Mouse (Mus musculus) thymus, postnatal 10 days (tissue): Measurements from ENCODE around the gene Borcs5.

ENCODE experiments used
- DNase-seq, 2 experiments: peaks; one replicate each; pipeline ENCODE4 v3.0.0; 2021; ENCODE audit warnings: low spot score in 2 of 2

Borcs5 gene

DNA sequence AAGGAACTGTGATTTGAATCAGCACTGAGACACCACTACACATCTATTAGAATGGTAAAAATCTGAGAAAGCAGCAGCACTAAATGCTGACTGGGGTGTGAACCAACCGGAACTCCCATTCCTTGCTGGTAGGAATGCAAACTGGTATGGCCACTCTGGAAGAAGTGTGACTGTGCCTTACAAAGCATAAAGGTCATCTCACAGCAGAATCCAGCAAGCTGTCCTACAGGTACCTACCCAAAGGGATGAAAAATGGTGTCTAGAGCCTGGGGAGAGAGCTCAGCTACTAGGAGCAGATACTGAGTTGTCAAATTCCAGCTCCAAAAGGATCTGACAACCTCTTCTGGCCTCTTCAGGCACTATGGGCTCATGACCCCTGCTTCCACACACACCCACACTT lies 12.7 kb upstream of the Borcs5 start:
- DNase-seq: no peak

- DNase-seq: no peak
These were observed 8.9 kb upstream of the Borcs5 start for GRCm38 (mm10) chr6:134630447-134630846.

GRCm38 (mm10) chr6:134631947-134632687 lies 7.2 kb upstream of the Borcs5 start, which contains the start of gene Mansc1:
Mansc1 (minus strand) TSS chr6:134632488.
- peak; percentile 16 to 46 for DNase-seq

DNA sequence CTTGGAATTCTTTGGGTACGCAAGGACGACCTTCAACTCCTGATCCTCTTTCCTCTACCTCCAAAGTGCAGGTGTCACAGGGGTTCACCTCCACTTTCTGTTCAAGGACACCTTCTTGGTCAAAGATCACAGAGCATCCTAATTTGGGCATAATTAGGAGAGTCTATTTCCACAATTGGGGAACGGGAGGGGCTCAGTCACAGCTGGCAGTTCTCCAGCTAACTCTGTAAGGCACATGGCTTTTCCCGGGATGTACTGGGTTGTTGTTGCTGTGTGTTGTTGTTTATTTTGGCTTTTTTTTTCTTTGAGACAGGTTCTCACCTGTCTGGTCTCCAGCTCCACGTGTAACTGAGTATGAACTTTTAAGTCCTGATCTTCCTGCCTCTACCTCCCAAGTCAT lies 6.6 kb upstream of the Borcs5 start:
- DNase-seq: no peak

- DNase-seq: no peak
These were observed 5.8 kb upstream of the Borcs5 start for GRCm38 (mm10) chr6:134633553-134633952.

DNA sequence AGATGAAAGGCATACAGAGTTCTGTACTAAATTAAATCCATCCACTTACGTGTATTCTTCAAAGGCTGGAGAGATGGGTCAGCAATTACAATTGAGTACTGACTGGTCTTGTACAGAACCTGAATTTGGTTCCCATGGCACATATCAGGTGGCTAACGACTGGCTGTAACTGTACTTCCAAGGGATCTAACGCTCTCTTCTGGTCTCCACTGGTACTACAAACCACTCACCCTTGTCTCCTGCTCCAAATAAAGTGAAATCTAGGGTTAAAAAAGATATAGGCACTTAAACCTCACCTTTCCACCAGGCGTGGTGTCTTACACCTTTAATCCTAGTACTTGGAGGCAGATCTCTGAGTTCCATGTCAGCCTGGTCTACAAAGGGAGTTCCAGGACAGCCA lies 2.8 kb upstream of the Borcs5 start:
- DNase-seq: no peak

- DNase-seq: no peak
These were observed 590 bp downstream of the Borcs5 start for GRCm38 (mm10) chr6:134639900-134640299.

GRCm38 (mm10) chr6:134640485-134641475 lies 1.5 kb downstream of the Borcs5 start:
- DNase-seq: peak; percentile 89 to 93

DNA sequence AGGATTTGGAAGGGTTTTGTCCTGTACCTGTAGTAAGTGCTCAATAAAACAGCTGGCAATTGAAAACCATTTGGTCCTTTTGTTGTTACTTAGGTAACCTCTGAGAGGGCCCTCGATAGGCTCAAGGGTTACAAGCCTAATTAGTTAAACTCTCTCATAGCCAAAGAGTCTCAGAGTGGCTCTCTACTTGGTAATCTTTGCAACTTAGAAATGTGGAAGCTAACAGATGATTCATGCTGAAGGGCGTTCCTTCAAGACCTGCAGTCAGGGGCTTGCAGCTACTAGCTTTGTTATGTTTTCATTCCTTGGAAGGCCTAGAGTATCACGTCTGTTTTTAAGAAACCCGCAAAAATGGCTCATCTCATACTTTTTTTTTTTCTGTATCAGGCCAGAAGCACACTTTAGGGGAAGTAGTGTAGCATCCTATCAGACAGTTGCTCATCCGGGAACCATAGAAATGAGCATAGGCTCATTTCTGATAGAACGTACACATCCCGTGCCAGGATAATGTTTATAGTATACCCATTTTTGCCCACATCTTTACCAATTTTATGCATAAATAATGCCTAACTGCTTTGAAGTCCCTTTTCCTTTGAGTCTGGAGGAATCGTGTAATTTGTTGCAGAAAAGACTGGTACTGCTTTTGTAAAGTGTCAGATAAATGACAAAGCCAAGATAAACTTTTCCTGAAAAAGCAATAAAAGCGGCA lies 2.6 kb downstream of the Borcs5 start:
- DNase-seq: no peak

GRCm38 (mm10) chr6:134643296-134643695 lies 4.0 kb downstream of the Borcs5 start:
- no peak for DNase-seq

GRCm38 (mm10) chr6:134646835-134647234 lies 7.5 kb downstream of the Borcs5 start:
- no peak for DNase-seq

- no peak for DNase-seq
These were observed 8.3 kb downstream of the Borcs5 start for GRCm38 (mm10) chr6:134647621-134648020.

GRCm38 (mm10) chr6:134648356-134648755 lies 9.0 kb downstream of the Borcs5 start:
- no peak for DNase-seq

- no peak for DNase-seq
These were observed 17.2 kb downstream of the Borcs5 start for GRCm38 (mm10) chr6:134656527-134656926.

DNA sequence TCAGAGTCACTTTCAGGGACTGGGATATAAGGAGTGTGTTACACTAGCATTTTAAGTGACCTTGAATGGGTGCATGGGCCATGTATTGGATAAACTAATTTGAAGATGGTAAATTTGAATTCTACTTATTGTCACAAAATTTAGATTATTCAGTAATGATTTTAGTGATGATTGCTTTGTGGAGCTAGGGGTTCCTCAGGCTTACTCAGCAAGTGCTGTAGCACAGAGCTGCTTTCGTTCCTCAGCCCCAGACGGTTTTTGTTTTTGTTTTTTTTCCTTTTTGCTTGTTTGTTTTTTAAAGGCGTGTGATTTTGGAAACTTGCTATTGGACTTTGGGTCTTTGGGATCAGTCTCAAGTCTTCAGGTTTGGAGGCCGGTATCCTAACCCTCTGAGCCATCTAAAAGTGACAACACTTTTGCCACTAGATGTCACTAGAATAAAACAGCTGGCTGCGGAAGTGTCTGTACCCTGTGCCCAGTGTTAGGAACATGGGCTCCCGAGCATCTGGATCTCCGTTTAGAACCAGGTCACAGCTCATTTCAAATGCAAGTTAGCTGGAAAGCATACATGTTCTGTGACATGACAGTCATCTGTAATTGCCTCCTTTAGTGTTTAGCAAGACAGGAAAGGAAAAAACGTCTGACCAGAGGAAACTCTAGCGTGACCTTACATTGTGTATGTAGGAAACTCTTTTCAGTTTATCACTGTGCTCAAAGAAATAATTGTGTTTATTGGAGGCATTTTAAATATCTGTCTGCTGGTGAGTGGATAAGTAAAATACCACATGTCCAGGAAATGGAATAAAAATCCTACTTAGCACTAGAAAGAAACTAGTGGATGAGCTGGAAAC lies 20.0 kb downstream of the Borcs5 start:
- peak; percentile 7 to 55 for DNase-seq

- DNase-seq: no peak
These were observed 21.6 kb downstream of the Borcs5 start for GRCm38 (mm10) chr6:134660714-134661406.

DNA sequence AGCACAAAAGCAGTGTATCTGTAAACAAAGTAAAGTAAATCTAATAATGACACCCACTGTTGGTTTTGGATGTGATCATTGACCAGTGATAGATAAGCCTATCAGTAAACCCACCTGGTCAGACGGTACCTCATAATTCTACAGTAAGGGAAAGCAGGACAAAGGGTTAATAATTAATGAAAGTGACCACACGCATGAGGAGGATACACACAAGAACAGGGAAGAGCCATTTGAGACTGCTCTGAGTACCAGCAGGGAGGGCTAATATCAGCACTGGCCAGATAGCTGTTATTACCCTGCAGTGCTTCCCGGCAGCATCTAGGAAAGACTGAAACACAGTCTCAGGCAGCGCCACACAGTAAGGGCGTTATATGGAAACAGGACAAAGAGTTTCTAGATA lies 25.3 kb downstream of the Borcs5 start:
- no peak for DNase-seq

GRCm38 (mm10) chr6:134665817-134666216 lies 26.5 kb downstream of the Borcs5 start:
- no peak for DNase-seq

- no peak for DNase-seq
These were observed 29.2 kb downstream of the Borcs5 start for GRCm38 (mm10) chr6:134668519-134668918.

DNA sequence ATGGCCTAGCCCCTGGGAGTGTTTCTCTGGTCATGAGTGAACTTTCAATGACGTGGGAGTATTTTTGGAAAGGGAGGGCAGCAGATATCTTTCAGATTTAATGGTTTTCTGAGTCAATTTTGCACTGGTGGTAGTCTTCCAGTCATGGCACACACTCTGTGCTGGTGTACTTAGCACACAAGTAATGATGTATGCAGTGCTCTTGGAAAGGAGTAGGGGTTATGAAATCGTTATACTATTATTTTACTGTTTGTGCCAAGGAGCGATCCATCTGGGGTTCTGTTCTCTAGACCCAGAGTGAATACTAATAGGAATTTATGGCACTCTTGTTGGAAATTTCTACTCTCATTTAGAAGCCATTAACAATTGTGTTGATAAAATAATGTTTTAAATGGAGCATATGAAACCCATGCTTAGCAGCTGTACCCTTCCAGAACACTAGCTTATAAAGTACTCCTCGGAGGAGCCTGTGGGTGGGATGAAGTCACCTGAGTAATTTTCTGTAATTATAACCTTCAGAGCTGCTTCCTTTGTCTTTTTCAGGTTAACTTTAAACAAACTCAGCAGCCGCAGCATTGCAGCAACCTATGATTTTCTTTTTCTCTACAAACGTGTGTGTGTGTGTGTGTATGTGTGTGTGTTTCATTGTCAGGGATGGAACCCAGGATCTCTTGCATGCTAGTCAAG lies 30.0 kb downstream of the Borcs5 start:
- DNase-seq: no peak
